Mouse (Mus musculus): ENCODE measurements around the gene Hdac1.

- TF ChIP-seq CTCF (IDR thresholded peaks at IDR 0.05; ENCODE audit: low read depth, low read length) (no peak), GATA1 (IDR thresholded peaks at IDR 0.05; ENCODE audit: borderline replicate concordance, low read length) (no peak), TAL1 (conservative IDR thresholded peaks at IDR 0.05; ENCODE audit: low read depth, low read length) (no peak), POLR2AphosphoS5 (IDR thresholded peaks at IDR 0.05; ENCODE audit: insufficient replicate concordance, low read depth, low read length) (no peak), GATA2 (IDR thresholded peaks at IDR 0.05; ENCODE audit: borderline replicate concordance, low read depth, low read length) (no peak)
Observed at GRCm38 (mm10) chr4:129561184-129561583, 18.7 kb upstream of the Hdac1 start.
